Mouse (Mus musculus) ES-CJ7 (cell line): Measurements from ENCODE around the gene Rpn2.

Experiments used
- DNase-seq: peaks from one replicate; pipeline ENCODE4 v3.0.0; 2011; ENCODE audit warnings: low read depth, low spot score

Gene Rpn2

DNA sequence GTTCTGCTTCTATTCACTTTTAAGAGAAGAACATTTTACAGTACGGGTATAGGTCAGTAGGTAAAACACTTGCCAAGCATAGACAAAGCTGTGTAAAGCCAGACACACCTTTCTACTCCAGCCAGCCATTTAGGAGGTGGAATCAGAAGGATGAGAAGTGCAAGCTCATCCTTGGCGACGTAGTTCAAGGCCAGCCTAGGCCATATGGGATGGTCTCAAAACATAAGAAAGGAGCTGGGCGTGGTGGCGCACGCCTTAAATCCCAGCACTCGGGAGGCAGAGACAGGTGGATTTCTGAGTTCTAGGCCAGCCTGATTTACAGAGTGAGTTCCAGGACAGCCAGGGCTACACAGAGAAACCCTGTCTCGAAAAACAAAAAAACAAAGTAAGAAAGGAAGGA is 30.8 kb downstream of the Rpn2 start:
- peak; percentile 45 for DNase-seq

DNA sequence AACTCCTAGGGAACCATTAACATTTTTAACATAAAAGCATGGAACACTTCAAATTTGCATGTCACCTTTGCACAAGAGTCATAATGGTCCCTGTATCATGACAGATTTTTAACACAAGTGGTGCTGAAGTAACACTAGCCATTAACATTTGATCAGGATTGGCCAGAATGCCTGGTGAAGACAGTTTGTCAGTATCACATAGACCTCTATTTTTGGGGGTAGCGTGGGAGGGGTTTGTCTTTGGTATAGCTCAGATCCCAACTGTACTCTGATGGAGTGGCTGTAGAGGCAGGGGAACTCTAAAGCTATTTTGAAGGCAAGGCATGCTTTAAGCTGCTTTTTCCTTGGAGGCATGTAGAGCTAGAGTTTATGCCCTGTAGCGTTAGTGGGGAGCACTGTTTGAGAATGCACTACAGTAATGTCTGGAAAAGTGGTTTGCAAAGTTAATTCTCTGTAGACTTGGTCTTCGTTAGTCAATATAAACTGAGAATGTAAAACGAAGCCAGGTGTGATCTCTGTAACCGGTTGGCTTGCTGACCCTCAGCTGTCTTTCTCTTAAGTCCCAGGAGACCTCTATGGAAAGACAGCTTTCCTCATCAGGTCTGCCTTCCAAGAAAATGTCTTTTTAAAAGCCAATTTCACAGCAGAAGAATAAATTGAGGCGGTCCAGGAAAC is 32.3 kb downstream of the Rpn2 start:
- DNase-seq = no peak

DNA sequence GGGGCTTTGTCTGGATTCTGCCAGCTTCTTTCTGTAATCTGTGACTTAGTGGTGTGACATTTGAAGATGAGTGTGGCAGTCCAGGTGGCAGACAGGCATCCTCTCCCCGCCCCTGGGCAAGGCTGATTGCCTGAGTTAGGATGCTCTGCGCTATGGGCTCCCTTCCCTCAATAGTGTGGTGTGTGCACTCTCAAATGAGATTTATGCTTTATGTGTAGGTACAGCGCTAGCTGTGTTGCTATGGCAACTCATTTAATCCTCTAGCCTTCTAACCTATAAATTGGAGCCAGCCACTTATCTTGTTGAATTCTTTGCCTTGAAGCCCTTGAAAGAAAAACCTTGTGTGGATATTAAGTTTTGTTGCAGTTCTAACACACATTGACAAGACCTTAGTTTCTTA is 34.9 kb downstream of the Rpn2 start:
- DNase-seq = no peak

DNA sequence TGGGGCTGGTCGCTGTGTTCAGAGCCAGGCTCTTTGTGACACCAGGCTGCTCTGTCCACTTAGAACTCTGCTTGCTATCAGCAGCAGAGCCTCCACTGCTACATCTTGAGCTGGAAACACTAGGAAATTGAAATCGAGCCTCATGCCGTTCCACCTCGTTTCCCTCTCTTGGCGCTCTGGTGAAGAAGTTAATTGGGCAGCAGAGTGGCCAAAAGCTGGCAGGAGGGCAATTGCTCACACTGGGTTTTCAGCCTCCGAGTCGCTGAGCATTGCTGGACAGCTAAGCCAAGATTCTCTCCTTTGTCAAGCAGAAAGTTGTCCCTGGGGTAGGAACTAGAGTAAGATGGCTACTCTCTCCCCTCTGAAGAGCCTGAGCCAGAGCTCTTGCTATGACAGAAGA is 35.5 kb downstream of the Rpn2 start:
- DNase-seq = no peak

DNA sequence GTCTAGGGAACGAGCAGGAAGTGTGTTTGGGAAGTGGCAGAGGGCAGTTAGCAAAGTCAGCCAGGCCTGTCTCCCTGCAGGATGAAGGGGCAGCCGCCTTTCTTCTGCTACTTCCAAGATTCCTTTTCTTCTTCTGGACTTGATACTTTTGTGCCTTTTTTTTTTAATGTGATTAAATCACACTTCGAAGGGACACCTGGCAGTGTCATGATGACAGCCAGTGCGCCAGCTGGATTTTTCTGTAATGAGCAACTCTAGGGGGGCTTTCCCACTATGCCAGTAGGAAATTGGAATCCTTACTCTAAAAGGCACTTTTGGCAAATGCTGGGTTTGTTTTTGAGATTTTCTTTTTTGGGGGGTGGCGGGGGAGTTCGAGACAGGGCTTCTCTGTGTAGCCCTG is 36.7 kb downstream of the Rpn2 start:
- DNase-seq = no peak

DNA sequence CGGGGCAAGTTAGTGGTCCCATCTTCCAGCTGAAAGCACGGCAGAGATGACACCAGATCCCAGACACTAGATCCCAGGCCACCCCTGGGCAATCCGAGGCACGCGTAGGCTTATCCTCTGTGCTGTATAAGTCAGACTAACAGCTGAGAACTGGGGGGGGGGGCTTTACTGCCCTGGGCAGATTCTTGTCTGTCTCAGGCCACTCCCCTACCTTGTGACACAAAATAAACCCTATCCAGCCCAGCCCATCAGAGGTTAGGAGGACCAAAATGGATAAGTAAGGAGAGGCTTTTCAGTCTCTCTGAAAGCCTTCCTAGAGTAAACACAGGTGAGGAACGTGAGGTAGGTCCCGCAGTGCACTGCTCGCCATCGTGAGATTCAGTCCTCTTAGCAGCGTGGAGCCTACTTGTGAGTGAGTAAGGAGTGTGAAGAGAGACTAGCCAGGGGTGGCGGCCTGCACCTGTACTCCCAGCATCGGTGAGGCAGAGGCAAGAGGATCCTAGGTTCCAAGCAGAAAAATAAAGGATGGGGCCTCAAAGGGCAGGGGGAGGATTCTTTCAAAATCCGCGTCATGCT is 37.6 kb downstream of the Rpn2 start:
- DNase-seq = no peak

DNA sequence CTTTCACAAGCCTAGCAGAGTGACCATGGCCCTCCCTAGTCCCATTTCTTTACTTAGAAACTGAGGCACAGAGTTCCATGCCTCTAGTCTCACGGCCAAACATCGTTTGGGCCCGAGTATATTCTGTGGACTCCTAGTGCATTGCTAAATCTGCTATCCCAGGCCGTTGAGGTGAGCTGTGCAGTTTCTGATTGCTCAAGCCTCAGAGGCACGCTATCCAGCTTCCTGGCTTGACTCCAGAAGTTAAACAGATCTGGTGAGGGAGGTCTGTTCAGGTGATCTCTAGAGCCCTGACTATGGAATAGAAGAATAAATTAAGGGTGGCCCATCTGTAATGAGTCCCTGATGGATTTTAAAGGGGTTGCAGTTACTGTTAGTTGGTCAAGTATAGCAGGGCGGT is 38.4 kb downstream of the Rpn2 start:
- DNase-seq = no peak

DNA sequence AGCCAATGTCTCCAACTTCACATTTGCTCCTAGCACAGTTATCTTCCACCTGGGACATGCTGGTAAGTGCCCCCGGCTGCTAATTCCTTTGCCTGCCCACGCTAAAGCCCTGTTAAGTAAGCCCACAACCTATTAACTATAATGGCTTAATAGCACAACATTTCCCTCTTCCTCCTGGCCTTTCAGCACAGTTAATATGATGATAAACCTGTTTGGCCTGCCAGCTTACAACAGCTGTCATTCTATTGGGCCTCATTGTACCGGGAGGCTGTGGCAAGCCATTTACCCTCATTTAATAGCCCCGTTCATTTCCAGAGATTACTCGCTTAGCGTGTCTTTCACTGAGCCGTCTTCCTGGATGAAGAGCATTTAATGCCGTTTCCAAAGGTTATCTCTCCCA is 41.3 kb downstream of the Rpn2 start:
- DNase-seq = no peak

DNA sequence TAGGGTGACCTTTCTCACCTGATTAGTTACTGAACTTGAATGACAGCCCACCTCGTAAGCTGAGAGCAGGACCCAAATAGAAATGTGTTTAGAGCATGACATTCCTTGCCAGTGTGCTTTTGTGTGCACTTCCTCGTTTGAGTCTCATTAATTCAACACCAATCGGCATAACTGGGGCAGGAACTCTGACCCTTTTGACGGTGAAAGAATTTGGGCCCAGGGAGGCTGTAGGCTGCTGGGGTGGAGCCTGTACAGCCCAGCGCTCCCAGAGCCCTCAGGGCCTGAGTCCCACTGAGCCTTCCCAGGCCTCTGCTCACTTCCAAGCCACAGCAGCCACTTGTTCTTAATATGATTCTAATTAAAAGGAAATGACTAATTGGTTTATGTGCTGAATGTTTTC is 42.1 kb downstream of the Rpn2 start:
- DNase-seq = no peak

DNA sequence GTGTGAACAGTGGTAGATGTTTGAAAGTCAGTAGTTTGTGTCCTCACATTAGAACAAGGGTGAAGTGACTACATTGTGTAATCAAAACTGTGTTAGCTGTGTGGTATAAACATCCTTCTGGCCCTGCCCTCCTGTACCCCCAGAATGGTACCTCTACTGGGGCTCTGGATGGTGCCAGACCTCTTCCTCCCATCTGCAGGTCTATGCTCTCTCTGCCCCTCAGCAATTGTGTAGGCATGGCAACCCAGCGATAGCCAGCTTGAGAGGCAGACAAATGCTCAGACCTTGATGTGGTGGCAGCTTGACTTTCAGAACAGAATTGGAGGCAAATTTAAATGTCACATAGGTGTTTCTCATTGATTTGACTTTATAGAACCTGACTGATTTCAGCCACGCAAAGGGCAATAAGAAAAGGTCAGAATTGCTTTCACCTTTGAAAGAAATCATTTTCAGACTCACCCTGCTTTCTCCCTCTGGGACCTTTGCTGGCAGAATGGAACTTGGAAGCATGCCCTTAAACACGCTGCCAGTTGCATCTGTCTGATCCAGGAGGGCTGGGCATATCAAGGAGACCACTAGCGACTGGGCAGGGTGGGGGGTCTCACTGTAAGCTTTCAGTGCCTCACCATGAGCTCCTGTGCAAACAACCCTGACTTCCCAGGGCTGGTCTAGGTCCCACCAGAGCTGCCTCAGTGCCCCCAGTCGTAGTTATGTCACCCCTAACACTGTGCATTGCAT is 43.4 kb downstream of the Rpn2 start:
- DNase-seq = no peak

DNA sequence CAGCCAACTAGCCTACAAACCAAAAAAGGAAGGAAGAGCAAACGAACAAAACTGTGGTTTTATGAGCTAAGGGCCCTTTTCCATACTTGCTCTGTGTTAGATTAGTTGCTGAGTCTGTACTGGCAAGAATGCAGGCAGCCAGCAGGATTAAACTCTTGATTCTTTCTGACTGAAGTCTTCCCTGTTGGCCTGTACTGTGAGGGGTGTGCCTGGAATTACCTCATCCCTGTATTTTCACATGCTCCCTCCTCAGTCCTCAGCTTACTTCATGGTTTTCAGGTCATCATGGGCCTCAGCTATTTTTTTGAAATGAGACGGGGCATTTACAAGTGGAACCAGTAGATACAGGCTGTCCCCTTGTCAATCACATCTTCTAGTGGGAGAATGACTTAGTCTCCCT is 46.4 kb downstream of the Rpn2 start:
- no peak for DNase-seq

DNA sequence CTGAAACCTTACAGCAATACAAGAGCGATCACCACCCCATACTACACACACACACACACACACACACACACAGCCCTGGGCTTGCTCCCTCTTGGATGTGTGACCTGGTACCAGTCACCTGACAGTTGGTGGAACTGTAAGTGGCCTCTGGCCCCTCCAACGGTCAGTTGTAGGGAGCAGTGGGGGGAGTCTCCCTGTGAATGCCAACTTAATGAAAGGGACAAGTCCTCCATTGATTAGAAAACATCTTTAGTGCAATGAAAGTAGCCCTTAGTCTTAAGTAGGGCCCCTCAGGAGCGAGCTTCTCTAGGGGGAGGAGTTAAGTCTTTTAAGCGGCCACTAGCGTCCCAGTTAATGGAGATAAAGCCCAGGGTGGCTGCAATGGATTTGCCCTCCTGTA is 49.3 kb downstream of the Rpn2 start:
- DNase-seq = no peak

DNA sequence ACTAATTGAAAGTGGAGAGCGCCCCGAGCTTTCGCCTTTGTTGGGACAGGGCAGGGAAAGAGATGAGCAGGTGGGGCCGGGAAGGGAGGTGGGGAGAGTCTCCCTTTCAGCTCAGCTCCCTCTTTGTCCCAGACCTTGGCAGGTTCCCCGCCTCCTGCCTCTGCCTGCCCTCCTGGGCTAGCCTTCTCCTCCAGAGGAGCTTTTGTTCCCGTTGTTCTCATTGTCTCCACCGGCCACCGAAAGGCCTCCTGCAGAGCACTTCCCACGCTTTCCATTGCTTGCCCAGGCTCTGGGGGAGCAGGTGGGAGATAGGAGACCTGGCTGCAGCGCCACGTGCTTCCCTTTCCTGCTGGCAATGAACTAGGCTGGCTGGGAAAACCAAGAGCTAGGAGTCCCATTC is 49.8 kb downstream of the Rpn2 start:
- peak; percentile 82 for DNase-seq

DNA sequence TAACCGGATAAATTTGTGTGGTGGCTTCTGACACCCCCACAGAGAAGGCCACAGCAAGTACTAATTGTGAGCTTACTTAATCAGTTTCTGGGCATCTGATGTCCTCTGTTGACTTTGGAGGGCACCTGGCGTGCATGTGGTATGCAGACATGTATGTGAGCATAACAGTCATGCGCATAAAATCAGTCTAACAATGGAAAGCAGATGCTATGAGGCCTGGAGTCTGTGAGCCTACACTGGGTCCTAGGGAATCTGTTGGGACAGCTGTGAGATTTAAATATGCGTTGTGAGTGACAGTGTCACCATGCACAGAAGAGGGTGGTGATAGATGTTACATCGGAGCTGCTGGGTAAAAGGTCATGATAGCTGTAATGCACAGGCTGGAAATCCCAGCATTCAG is 53.2 kb downstream of the Rpn2 start:
- no peak for DNase-seq

DNA sequence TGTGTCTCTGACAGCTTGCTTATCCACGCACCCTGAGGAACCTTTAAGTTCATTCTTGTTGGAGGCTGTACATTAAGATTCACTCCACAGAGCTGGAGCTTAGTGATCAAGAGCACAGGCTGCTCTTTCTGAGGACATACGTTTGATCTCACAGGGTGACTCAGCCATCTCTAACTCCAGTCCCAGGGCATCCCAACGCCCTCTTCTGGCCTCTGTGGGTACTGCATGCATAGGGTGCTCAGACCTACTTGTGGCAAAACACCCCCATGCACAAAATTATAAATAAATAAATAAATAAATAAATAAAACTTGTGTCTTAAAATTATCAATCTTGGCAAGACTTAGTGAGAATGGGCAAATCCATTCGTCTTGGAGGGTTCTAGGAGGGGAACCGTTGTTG is 59.8 kb downstream of the Rpn2 start:
- DNase-seq = peak; percentile 90

DNA sequence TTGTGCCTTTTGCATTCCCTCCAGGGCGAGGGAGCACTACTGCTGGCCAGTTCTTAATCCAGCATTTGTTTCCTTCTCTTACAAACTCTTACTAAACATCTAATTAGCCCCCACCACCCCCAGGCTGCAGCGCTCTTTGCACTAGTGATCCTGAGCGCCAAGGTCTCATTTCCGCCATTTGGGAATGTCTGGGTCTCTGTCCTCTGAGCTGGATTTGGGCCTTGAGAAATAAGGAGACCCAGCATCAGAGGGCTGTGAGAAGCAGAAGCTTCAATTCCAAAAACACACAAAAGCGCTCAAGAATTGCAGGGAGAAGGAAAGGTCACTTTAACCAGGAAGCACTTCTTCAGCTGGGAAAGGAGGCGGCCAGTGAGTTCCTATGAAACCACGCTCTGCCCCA is 60.7 kb downstream of the Rpn2 start:
- no peak for DNase-seq

DNA sequence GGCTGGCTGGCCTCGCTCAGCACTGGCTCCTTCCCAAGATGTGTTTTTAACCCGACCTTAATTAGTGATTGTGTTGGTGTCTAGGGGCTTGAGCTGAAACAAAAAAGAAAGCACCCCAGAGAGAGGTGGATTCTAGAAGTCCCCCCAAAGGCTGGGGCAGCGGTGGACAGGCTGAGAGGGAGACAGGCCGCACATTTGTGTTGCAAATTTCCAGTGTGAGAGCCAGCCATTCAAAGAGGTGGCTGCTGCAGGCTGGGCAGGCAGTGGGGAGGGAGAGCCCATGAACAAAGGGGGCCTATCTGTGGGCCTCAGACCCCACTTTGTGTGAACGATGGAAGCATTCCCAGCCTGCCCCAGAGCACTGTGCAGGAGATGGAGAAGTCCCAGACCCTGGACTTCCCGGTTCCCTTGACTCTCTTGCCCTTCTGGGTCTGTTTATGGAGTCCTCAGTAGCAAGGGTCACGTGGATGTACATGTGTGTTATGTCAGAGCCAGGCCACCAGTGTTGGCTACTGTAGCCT is 61.5 kb downstream of the Rpn2 start:
- DNase-seq = no peak

DNA sequence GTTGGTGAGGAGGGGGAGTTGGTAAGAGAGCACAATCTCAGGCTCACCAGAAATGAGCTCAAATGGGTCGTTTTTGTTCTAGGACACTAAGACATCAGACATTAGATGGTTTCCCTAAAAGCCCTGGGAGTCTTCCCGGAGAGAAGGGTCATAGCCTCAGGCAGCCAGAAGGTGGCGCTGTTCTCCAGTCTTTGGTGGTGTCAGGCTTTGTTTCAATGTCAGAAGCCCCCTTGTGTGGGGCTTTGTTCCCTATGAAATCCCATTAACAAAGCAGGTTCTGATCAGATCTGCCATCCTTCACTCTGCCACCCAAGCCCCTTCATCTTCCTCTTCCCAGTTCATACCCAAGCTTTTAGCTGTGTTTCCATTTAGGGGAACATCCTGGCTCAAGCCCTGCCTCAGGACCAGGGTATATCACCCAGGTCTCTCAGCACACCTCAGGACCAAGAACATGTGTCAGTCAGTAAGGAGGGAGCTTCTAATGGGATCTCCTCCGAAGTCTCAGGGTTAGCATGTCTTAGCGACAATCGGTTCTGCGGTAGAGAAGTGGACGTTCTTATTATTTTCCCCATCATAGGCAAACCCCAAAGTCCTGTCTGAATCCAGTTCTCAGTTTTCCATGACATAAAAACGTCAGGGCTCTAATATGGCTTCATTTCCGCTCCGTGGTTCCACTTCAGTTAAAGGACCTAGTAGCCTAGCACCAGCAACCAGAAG is 62.9 kb downstream of the Rpn2 start:
- DNase-seq = peak; percentile 76

DNA sequence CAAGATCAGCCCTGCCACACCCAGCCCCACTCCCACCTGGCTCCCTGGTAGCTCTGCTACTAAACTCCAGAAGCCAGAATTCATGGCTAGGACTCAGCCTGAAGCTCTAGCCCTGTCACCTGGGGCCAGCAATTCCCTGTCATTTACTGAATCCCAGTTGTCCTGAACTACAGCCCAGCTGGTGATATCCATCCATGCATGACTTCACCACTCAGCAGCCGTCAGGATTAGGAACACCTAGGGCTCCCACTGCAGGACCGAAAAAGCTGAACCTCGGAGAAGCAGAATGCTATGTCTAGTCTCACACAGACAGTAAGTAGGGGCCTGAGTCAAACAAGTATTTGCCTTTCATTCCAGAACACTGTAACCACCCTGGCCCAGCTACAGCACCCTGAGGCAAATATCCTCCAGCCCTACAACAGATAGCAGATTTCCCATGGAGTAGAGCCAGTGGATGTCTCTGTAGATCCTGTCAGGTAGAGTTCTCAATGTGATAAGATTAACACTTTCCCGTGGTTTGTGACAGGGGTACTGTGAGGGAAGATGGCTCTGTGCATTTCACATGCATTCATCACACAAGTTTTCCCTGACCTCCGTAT is 63.6 kb downstream of the Rpn2 start:
- DNase-seq = no peak

DNA sequence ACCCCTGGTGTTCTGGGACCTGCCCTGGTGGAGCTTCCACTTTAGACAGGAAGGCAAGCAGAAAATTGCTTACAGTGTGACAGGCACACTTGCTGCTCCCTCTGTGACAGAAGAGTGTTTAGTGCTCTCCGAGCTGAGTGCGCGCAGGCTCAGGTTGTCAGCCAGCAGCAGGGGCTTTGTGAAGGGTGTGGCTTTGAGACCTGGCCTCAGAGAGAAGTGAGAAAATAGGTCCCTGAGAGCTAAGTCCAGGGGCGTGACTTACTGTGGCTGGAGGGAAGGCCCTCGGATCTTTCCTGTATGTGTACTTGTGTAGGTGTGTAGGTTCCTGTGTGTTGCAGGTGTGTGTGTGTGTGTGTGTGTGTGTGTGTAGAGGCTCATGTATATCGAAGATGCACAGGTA is 64.5 kb downstream of the Rpn2 start:
- peak; percentile 62 for DNase-seq

DNA sequence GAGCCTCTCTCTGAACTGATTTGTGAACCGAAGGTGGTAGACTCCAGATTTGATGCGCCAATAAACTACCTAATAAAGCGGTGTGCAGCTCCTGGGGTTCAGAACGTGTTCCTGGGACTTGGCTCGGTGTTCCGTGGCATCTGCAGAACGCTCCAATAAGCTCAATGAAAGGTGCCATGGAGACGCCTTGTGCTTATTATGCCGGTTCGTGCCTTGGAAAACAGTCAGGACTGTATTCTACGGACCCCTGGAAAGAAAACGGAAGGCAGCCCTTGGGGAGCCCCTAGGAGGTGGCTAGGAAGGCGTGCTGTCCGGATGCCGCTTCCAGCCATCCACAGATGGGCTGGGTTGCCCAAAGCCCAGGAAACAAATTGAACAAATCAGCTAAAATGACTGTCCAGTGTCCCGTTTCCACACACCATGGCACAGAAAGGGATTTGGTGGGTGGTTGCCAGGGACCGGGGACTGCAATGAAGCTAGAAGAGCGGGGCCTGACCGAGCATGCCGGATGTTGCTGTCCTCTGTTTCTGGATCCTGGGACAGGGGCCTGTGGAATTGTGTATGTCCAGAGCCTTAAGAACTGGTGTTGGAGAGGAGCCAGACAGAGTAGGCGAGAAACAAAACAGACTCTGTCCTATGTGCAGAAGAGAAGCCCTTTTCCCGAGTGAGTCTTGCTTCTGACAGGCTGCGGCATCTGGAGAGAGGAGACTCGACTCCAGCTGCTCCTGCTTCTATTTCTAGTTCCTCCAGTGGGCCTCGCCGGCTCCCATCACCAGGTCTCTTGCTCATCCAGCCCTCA is 68.7 kb downstream of the Rpn2 start, which contains the start of gene Ghrh:
Gene Ghrh (minus strand): TSS at position 146 of the 799 bp plus-strand sequence.
- DNase-seq = no peak
